Mouse (Mus musculus) MEL (cell line): ENCODE measurements around the gene Jrkl.

Experiments used
- BHLHE40 ChIP-seq: IDR thresholded peaks from 2 replicates; pipeline ENCODE4 v1.6.1; 2012; ENCODE audit warnings: low read depth, mild to moderate bottlenecking, inconsistent platforms, low read length, improper control_type of control experiment, borderline replicate concordance
- CTCF ChIP-seq, 3 experiments: IDR thresholded peaks in 2 of 3; conservative IDR thresholded peaks in 1 of 3; 2 replicates each; pipeline ENCODE4 v1.5.1; 2011 to 2012; ENCODE audit warnings: low read length in 3 of 3, low read depth in 2 of 3, mild to moderate bottlenecking in 2 of 3, improper control_type of control experiment in 1 of 3, inconsistent platforms in 1 of 3, mixed read lengths in 1 of 3, moderate library complexity in 1 of 3; ENCODE audit not compliant: control insufficient read depth in 1 of 3, insufficient read depth in 1 of 3, poor library complexity in 1 of 3, severe bottlenecking in 1 of 3
- ELF1 ChIP-seq: IDR thresholded peaks from 2 replicates; pipeline ENCODE4 v1.6.1; 2014; ENCODE audit warnings: low read depth, mild to moderate bottlenecking, inconsistent platforms, low read length, improper control_type of control experiment, moderate library complexity
- EP300 ChIP-seq, 2 experiments: IDR thresholded peaks; 2 replicates each; pipeline ENCODE4 v1.6.1; 2011; ENCODE audit warnings: improper control_type of control experiment in 2 of 2, low read length in 2 of 2, low read depth in 1 of 2, mild to moderate bottlenecking in 1 of 2
- GABPA ChIP-seq: IDR thresholded peaks from 2 replicates; pipeline ENCODE4 v1.6.1; 2012; ENCODE audit warnings: low read depth, mild to moderate bottlenecking, inconsistent platforms, low read length, improper control_type of control experiment, moderate library complexity
- HCFC1 ChIP-seq: IDR thresholded peaks from 2 replicates; pipeline ENCODE4 v1.6.1; 2012; ENCODE audit warnings: low read depth, mild to moderate bottlenecking, inconsistent platforms, low read length, improper control_type of control experiment, moderate library complexity
- MEF2A ChIP-seq: IDR thresholded peaks from 2 replicates; pipeline ENCODE4 v1.6.1; 2014; ENCODE audit warnings: low read depth, mild to moderate bottlenecking, inconsistent platforms, low read length, improper control_type of control experiment; ENCODE audit not compliant: poor library complexity, insufficient replicate concordance, severe bottlenecking; ENCODE audit errors: extremely low read depth
- NRF1 ChIP-seq: IDR thresholded peaks from 2 replicates; pipeline ENCODE4 v1.6.1; 2014; ENCODE audit warnings: low read depth, mild to moderate bottlenecking, inconsistent platforms, low read length, improper control_type of control experiment, moderate library complexity; ENCODE audit not compliant: poor library complexity, insufficient read depth, severe bottlenecking
- POLR2A ChIP-seq, 2 experiments: IDR thresholded peaks; 2 replicates each; pipeline ENCODE4 v1.6.1; 2011 to 2012; ENCODE audit warnings: low read length in 2 of 2, mild to moderate bottlenecking in 2 of 2, control low read depth in 1 of 2, improper control_type of control experiment in 1 of 2, low read depth in 1 of 2, moderate library complexity in 1 of 2; ENCODE audit not compliant: control insufficient read depth in 1 of 2, insufficient read depth in 1 of 2, poor library complexity in 1 of 2
- TAL1 ChIP-seq: IDR thresholded peaks from 2 replicates; pipeline ENCODE4 v1.6.1; 2012; ENCODE audit warnings: mild to moderate bottlenecking, inconsistent platforms, low read length, moderate library complexity, mixed read lengths
- TCF12 ChIP-seq: IDR thresholded peaks from 2 replicates; pipeline ENCODE4 v1.6.1; 2014; ENCODE audit warnings: low read depth, mild to moderate bottlenecking, inconsistent platforms, low read length, improper control_type of control experiment, moderate library complexity
- UBTF ChIP-seq: IDR thresholded peaks from 2 replicates; pipeline ENCODE4 v1.6.1; 2012; ENCODE audit warnings: low read depth, mild to moderate bottlenecking, inconsistent platforms, low read length, improper control_type of control experiment, moderate library complexity, borderline replicate concordance; ENCODE audit not compliant: insufficient read depth
- USF2 ChIP-seq, 2 experiments: IDR thresholded peaks; 2 replicates each; pipeline ENCODE4 v1.6.1; 2011 to 2012; ENCODE audit warnings: improper control_type of control experiment in 2 of 2, low read length in 2 of 2, borderline replicate concordance in 1 of 2, inconsistent platforms in 1 of 2, low read depth in 1 of 2, mild to moderate bottlenecking in 1 of 2; ENCODE audit not compliant: insufficient read depth in 1 of 2
- ZKSCAN1 ChIP-seq: IDR thresholded peaks from 2 replicates; pipeline ENCODE4 v1.6.1; 2012; ENCODE audit warnings: low read depth, mild to moderate bottlenecking, inconsistent platforms, low read length, improper control_type of control experiment, moderate library complexity

DNA sequence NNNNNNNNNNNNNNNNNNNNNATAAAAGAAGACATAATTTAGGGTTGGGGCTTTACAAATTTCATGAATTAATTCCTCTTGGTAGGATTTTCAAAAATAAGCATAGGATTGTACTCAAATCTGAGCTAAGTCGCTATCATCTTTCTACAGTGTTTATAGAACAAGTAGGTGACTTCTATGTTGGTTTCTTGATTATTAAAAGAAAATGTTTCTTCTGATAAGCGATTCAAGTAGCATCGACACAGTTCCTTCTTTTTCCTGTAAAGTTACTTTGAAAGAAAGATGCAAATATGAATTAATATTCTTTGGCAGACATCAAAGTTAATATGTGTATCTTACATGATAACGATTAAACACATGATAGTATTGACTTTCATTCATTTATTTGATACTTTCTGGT, 2.5 kb upstream of the Jrkl start:
- TF ChIP-seq TAL1 (peak; percentile 30; the same call in 1 of the 2 replicates), CTCF (IDR thresholded peaks at IDR 0.05 in 2 of 3, conservative IDR thresholded peaks at IDR 0.05 in 1 of 3; ENCODE audit: control insufficient read depth in 1 of 3, insufficient read depth in 1 of 3, low read depth in 2 of 3, low read length in 3 of 3, poor library complexity in 1 of 3, severe bottlenecking in 1 of 3) (no peak), POLR2A (IDR thresholded peaks at IDR 0.05; ENCODE audit: control insufficient read depth in 1 of 2, insufficient read depth in 1 of 2, low read depth in 1 of 2, low read length in 2 of 2, poor library complexity in 1 of 2) (no peak), NRF1 (no peak), MEF2A (no peak), ELF1 (no peak), GABPA (no peak), EP300 (IDR thresholded peaks at IDR 0.05; ENCODE audit: low read depth in 1 of 2, low read length in 2 of 2) (peak; percentile 79 to 89), ZKSCAN1 (no peak), UBTF (no peak), BHLHE40 (no peak), TCF12 (peak; percentile 79; the same call in 1 of the 2 replicates), USF2 (IDR thresholded peaks at IDR 0.05; ENCODE audit: borderline replicate concordance in 1 of 2, insufficient read depth in 1 of 2, low read depth in 1 of 2, low read length in 2 of 2) (no peak), HCFC1 (no peak)
